Mouse (Mus musculus): Measurements from ENCODE around the gene Fam98a. TPM values are rescaled to one million over a fixed set of nuclear protein-coding genes. Genes with fewer than 3 reads are reported as not detected.

Fam98a gene
- polyA plus RNA-seq (2012; rRNA removed) = 34.9 and 48.4 TPM in 2 replicates

DNA sequence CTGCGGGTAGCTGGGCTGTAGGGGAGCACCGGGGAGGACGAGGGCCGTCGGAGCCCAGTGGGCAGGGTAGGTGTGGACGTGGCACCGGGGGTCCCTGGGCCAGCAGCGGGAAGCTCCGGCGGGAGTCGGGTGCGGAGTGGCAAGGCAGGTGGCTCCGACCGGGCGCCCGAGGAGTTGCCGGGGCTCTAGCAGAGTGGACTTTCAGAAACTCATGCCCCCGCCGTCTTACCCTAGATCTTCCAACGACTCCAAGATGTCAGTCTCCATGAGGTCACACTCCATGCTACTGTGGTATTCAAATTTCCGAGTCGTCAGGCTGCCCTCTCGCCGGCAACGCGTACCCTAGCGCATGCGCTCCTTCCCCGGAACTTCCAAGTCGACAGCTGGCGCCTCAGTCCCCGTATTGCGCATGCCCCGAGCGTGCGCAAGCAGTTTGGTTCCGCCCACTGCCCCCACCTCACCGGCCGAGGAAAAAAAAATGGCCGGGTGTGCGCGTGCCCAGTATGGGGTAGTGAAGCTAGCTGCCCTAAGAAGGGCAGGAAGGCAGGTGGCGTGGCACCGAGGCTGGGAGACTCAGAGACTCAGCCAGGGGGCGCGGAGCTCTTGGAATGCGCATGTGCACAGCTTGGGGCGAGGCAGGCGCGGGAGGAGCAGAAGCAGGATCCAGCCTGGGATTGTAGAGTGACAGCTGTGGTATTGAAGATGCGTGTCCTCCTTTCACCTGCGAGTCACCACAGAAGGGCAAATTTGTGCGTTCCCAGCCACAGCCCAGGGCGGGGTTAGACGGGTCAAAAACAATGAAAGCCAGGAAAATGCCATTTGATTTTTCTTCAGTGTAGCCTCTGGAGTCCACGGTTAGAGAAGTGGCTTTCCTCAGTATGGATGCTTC lies at the start of gene Fam98a:
Fam98a (minus strand) TSS at position 435 of the 889 bp plus-strand sequence.

Other genes starting within 250 kb of the Fam98a start
- gene Rasgrp3, start 116.0 kb downstream of the Fam98a start, polyA plus RNA-seq (2012; rRNA removed) = 3.3 and 7.0 TPM in 2 replicates

Data from central nervous system, embryonic 11.5 days (tissue).